Mouse (Mus musculus) spleen, postnatal 36 days (tissue): ENCODE data around the gene Btbd10.

Experiments
- DNase-seq, 2 experiments: peaks; one replicate each; pipeline ENCODE4 v3.0.0; 2022; ENCODE audit warnings: low spot score in 2 of 2, mixed read lengths in 1 of 2

The Btbd10 gene

DNA sequence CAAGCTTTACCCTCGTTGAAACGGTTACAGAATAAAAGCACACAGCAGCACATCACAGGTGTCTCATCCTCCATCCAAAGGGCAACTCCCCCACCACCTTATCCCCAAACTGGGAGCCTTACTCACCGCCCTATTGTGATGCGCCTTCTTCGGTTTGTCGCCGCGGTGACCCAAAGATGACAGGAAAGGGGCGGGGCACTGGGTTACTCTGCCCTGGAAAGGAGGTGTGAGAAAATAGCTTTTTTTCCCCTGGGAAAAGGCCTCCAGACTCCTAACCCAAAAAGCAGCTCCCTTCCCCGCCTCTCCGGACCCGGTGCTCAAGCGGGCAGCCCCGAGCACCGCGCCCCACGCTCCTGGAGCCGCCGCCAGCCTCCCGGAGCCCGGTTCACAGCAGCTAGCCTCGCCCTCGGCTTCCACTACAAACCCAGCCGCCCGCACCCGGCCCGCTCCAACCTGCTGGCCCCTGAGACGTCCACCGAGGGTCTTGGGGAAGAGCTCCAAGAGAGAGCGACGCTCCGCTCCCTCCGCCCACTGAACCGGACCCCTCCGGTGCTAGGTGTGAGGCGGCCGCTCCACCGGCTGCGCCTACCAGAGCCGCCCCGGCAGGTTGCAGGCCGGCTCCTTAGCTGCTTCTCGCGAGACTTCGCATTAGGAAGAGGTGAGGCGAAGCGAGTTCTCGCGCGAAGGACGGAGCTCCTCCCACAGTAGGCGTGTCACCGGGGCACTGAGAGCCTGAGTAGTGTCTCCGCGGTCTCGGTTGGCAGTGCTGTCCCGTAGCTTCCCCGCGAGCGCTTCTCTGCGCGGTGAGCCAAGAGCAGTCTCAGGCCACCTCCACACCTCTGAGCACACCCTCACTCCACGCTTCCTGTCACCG lies at the start of gene Btbd10:
Gene Btbd10, minus strand, starts transcription at position 647 of the 874 bp plus-strand sequence.
- DNase-seq: peak; percentile 98

DNA sequence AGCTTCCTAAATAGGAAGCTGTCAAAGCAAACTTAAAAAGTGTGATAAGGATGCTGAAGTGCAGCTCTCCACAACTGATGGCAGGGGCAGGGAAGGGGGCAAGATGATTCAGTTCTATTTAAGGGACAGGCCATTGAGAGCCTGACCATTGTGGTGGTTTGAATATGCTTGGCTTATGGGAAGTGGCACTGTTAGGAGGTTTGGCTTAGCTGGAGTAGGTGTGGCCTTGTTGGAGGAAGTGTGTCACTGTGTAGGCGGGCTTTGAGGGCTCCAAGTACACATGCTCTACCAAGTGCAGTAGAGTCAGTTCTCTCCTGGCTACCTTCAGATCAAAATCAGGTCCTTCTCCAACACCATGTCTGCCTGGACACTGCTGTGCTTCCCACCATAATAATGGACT lies 47.3 kb upstream of the Btbd10 start:
- no peak for DNase-seq

DNA sequence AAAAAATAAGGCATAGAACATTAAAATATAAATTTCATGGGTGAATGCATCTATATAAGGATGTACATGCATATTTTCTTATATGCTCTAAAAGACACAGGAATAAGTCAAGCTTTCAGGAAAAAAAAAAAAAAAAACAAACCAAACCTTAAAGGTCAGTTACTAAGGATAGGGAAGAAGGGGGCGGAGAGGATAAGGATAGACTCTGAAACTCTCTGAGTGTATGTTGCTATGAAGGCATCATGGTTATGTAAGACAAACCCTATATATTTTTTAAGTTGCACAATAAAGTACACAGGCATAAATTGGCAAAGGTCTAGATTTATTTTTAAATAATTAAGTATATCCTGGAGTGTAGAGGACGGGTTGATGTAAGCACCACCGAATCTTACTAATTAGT lies 46.1 kb upstream of the Btbd10 start:
- no peak for DNase-seq

DNA sequence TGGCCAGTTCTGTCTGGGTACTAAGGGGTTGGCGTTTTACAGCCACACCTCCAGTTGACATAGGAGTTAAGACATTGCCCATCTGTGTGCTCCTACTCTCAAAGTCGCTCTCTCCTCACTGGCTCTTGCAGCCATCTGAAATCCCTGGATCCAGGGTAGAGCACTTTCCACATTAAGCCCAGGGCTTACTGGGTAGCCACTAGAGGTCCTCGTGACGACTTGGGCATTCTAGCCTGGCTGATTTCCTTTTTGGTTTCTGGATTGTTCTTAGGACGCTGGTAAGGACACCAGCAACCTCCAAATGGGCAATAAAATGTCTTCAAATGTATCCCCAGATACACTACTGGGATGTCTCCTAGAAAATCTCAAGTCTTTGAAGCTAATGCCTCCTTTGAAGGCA lies 39.5 kb upstream of the Btbd10 start:
- no peak for DNase-seq

DNA sequence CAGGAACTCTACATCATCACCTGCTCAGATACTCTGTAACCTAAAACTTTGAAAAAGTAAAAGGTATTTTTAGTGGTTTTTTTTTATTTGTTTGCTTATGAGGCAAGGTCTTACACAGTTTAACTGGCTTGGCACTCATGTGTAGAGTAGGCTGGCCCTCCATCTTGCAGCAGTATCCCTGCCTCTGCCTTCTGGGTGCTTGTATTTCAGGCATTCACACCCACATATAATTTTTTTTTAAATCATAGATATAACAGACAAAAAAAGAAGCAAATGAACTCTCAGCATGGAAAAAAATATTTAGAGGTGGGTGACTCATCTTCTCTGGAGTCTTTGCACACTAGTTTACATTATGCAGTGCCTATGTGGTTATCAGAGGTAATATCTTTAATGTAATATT lies 28.9 kb upstream of the Btbd10 start:
- no peak for DNase-seq

DNA sequence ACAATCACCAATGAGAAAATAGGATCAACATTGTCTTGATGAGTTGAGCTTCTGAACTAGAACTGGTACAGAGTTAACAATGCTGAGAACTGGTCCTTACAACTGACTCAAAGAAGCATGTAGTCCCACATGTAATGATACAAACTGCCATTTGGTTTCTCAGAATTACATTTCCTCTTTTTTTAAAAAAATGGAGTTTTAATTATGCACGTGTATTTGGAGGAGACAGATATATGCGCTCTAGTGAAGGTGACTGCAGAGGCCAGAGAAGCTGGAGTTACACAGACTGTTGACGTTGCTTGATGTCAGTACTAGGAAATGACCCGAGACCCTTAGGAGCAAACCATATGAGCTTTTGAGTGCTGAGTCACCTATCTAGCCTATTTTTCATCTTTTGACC lies 27.5 kb upstream of the Btbd10 start:
- DNase-seq: no peak

DNA sequence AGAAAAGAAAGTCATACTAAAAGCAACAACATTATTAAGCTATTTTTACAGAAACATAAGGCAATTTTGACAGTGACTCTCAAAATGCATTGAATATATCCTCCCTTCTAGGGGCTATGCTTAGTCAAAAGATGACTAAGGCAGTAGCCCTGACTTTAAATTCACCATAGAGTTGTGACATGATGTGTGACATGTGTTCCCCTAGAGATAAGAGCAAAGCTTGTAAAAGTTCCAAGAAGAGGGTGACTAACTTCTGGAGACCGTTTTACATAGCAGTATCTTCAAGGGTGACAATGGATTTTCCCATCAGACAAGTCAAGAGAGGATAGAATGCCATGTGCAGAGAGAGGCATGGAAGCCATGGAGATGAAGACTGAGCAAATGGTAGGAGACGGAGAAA lies 22.4 kb upstream of the Btbd10 start:
- no peak for DNase-seq

DNA sequence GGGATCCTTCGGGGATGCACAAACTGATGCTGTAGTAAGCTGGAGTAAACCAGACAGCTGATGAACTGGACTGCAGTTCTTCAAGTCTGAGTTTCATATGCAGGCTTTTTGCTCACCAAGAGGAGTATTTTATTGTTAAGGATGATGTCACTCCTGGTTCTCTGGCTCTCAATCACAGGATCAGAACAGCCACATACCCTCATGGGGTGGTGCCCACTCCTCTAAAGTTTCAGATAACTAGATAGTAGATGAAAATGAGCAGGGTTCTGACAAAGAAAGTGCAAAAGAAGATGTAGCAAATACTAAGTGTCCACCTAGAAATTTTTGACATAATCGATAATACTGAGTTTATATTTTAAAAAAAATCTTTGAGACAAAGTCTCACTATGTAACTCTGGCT lies 19.3 kb upstream of the Btbd10 start, which contains the start of gene Pth:
Gene Pth, minus strand, starts transcription at position 101 of the 400 bp plus-strand sequence.
- no peak for DNase-seq

DNA sequence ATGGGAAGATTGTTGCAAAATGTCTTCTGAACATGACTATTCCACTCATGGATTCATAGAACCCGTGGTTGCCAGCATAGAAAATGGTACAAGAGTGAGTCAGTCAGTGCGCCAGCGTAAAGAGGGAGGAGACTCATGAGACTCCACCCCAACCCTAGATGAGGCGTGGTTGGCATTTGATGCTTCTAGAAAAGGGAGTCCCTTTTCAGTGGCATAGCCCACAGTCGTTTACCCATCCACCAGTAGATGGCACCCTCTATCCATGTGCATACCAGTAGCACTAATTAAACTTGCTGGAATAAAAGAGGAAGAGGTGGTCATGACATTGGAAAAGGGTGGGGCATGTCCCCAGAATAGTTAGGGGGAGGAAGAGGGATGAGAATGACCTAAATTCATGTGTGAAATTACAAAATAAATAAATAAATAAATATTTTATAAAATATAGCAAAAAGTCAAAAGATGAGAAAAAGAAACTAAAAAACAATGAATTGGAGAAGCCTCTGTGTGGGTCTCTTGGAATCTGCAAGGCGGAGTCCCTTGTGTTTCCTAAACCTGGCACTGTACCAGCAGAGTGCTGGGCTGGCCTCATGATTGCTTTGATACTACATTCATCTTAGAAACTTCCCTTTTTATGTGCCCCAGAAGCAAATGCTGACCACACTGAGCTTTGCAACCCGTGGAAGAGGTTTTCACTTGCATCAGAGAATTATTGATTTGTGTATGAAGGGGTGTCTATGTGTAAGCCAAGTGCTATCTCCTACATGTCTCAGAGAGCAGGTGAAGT lies 8.9 kb upstream of the Btbd10 start:
- peak; percentile 59 to 72 for DNase-seq

DNA sequence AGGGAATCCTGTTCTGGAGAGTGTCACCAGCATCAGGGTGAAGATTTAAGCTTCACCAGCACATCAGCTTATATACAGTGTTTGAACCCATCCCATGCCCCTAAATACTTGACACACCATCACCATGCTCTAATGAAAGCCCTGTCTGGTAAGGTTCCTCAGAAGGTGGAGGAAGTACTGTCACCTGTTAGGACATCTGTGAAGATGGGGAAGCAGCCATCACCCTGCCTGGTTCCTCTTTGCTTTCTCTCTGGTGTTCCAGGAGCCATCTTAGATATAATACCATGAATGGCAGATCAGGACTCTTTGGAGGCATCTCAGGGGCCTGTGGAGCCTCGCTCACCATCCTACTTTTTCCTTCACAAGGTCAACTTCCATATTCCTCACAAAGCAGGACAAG lies 3.5 kb upstream of the Btbd10 start:
- DNase-seq: peak; percentile 4 to 25

DNA sequence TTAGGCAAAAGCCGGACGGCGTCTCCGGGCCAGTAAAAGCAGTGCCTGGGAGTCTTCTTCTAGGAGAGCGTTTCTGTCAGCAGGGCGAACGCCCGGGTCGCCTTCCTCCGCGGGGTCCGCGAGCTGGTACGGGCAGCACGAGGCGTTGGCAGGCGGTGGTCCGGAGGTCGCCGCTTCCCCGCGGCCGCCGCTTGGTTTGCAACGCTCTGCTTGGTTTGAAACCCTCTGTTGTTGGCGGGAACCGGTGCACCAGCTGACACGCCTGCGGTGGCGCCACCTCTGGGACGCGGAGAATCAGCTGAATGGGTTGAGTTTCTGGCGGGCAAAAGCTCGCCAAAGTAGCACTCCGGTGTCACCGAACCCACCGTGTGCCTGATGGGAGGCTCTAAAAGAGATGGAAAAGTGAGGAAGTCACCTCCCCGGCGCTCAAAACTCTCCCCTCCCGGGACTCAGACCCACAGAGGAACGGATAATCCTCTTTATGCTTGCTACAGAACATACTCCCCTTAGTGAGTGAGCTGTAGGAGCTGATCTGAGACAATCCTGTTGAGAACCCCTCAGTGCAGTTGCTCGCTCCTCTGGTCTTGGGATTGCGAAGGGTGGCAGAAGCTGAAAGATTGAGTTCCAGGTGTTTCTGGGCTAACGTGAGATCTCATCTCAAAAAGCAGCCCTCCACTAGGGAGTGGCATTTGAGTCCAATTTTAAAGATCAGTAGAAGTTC lies 588 bp upstream of the Btbd10 start:
- peak; percentile 74 to 78 for DNase-seq

DNA sequence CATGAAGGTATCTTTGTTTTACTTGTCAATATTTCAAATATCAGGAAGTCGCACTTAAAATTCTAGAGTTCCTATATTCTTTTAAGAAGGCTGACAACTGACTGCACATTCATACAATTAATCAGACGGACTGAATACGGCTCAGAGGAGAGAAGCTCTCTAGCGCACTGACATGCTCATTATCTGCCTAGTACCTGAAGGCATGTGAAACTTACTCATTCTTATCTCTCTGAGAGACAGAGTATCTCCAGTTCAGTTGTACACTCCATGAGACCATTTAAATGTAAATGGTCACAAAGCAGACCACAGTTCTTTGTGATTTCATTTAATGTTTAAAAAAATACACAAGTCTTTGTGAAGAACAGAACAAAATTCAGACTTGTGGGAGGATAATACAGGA lies 1.8 kb downstream of the Btbd10 start:
- no peak for DNase-seq

DNA sequence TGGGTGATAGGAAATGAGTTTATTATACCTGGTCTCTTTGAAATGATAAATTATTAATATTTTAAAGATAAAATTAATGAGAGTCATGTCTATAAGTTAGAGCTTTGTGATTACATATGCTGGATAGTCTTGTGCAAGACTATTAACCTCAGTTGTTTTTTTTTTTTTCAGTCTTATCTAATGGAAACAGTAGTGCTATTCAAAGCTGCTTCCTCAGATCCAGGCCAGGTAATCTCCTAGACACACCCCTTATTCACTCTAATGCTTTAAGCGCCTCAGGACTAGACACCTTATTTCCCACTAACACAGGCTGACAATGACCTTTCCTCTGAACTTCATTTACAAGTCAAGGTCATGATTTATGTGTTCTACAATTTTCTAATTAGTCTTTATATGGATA lies 20.1 kb downstream of the Btbd10 start:
- DNase-seq: no peak

DNA sequence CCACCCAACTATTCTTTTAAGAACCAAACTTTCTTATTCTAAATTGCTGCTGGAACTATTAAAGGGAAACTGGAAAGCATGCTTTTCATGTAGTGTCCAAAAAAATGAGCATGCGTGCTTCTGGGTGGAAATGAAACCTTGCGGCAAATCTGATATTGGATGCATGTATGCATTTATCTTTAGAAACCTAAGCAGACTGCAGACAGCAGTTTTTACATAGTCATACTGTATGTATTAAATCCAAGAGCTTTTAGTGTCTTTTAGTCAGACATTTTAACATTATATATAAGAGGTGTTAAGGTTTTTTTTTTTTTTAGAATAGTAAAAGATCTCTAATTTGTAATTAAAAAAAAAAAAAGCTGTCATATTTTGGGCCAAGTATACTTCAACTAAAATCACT lies 21.5 kb downstream of the Btbd10 start:
- DNase-seq: no peak

DNA sequence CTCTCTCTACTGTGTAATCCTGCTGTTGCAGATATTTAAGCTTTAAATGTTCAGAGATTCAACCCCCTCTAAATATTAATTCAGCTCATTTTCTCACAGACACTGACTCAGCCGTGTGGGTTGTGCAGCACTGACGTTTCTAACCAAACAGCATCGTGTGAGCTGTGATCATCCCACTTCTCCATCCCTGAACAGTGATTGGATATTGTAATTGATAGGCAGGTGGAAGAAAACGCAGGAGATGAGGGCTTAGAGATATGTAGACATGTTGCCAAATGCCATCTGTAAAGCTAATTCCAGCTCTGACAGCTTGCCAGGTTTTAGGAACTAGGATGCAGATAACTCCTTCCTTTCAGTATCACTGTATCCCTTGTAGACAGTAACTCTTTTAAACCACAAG lies 21.9 kb downstream of the Btbd10 start:
- no peak for DNase-seq

DNA sequence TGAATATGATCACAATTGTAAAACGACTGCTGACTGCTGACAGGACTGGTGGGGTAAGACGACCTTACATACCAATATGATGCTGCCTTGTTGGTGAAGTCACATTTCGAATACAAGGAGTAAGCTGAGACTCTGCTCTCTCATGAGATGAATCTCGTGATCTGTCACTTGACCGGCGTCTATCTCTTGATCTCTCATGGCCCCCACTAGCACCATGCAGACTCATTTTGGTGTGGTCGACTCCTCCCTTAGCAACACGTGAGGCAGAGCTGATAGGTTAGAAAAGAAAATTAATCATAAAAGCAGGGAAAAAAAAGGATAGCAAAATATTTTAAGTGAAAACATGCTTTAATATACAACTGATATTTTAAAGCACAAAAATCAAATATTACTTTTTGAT lies 33.9 kb downstream of the Btbd10 start:
- DNase-seq: no peak

DNA sequence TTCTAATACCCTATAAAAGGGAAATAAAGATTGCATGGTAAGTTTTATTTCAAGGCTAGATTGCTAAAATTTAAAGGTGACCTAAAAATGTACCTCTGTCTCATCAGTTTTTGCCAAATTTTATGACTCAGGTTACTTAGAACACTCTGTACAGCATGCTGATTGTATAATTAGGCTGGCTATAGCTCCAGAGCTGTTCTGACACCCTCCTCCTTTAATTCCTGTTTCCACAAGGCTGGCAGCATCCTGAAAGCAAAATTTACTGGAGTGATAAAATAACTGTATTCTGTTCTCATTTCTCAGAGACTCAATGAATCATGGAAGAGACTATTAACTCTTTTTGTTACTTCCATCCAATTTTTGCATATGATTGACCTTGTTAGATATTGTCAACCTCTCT lies 35.2 kb downstream of the Btbd10 start:
- no peak for DNase-seq

DNA sequence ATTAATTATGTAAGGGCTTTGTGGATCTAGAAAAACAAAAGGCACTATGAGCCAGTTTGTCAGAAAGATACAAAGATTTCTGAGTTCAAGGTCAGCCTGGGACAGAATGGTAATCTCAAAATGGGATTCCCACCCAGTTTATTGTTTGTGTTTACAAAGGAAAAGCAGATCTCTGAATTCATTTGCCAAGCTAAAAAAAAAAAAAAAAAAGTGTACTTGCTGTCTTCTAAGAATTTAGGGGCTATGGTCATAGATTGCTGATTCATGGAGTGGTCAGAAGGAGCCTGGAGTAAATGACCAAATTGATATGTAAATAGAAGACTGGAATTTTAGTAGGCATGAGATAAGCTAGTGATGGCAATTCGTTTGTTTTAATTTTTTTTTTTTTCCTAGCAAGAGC lies 49.1 kb downstream of the Btbd10 start:
- no peak for DNase-seq

DNA sequence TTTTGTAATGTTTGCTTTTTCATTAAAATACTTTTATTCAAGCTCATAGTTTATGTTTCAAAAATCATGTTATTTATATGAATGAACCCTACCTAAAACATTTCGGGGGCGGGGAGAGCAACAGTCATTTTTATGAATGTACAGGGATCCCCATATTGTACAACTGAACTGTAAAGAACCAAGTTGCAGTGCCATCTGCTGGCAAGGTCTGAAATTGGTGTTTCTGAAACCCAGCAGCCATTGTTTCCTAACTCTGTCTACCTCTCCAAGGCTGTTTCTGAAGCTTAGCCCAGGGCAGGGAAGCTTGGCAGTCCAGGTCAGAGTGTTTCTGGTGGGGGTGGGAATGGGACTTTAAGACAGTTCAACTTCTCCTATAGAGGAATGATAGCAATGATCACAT lies 57.4 kb downstream of the Btbd10 start:
- peak; percentile 19 to 25 for DNase-seq

DNA sequence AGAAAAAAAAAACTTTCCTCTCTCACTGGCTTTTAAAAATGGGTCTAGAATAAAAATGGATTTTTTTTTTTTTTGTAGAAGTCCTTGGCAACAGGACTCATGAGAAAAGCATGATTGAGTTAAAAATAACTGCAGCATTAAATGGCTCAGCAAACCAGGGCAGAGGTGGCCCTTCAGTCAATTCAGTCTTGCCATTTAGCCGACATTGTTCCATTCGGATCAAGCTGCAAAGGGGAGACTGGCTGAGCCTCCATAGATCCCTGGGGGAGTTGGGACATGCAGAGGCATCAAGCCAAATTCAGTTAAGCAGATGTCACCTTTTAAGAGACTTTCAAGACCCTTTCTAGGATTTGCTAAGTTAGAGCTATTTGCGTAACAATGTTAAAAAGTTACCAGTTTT lies 59.1 kb downstream of the Btbd10 start:
- no peak for DNase-seq

DNA sequence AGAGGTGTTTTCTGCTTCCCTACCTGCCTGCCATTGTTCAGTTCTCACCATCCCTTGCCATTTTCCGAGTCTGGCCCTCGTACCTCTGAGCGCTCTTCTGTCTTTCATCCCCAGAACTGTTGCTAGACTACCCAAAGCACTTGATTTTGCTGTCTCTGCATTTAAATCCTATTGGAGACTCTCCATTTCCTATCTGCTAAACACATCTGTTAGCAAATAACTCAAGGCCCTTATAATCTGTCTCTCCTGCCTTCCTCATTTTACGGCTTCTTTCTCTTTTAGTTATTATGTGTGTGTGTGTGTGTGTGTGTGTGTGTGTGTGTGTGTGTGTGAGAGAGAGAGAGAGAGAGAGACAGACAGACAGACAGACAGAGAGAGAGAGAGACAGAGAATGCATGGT lies 71.4 kb downstream of the Btbd10 start:
- DNase-seq: no peak
